Mouse (Mus musculus): Measurements from ENCODE around the gene Nt5c.

DNA sequence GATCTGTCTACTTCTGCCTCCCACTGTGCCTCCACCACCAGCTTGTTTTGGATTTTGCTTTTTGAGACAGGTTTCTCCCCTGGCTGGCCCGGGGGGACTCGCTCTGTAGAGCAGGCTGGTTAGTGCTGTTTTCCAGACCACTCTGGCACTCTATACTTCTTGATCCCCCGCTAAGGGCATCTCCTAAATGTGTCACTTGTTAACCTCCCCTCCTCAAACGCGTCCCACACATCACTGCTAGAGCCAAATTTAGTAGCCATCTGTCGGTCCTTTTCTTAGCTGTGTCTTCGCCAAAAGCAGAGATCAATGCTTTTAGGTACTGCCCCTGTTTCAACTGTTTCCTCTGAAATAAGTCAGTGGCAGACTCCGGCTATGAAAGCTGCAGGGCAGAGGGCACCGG lies 27.0 kb upstream of the Nt5c start:
- TF ChIP-seq POLR2A (IDR thresholded peaks at IDR 0.05; ENCODE audit: low read depth, low read length): no peak
- TF ChIP-seq CTCF (IDR thresholded peaks at IDR 0.05; ENCODE audit: extremely low read depth, insufficient read length, insufficient replicate concordance, low read depth, low read length): no peak
